Mouse (Mus musculus) MN1 (cell line): ENCODE measurements around the gene 2700081O15Rik.
"Not testable (repeated sequence)": the region's sequence is repeated elsewhere in the genome, so short reads cannot be mapped to it uniquely, and the experiment has no call there.

Experiments used
- DNase-seq: peaks from one replicate; pipeline ENCODE4 v3.0.0-alpha.2; 2016; ENCODE audit warnings: low spot score

The 2700081O15Rik gene

GRCm38 (mm10) chr19:7416834-7417735 lies at the start of gene 2700081O15Rik:
Gene 2700081O15Rik, plus strand, starts transcription at chr19:7417625.
- DNase-seq, result peak; percentile 73

GRCm38 (mm10) chr19:7369469-7369868 lies 48.0 kb upstream of the 2700081O15Rik start:
- DNase-seq, result not testable (repeated sequence)

GRCm38 (mm10) chr19:7374491-7374890 lies 42.9 kb upstream of the 2700081O15Rik start:
- DNase-seq, result no peak

GRCm38 (mm10) chr19:7377639-7378038 lies 39.8 kb upstream of the 2700081O15Rik start:
- no peak for DNase-seq

- no peak for DNase-seq
These were observed 35.5 kb upstream of the 2700081O15Rik start for GRCm38 (mm10) chr19:7381906-7382247.

GRCm38 (mm10) chr19:7382248-7382902 lies 35.0 kb upstream of the 2700081O15Rik start:
- DNase-seq, result peak; percentile 59

- DNase-seq, result peak; percentile 93
These were observed 34.2 kb upstream of the 2700081O15Rik start, which contains the start of gene Spindoc for GRCm38 (mm10) chr19:7382903-7383865. Gene Spindoc, minus strand, starts transcription at chr19:7382994.

- DNase-seq, result no peak
These were observed 31.4 kb upstream of the 2700081O15Rik start for GRCm38 (mm10) chr19:7386042-7386441.

- DNase-seq, result no peak
These were observed 28.9 kb upstream of the 2700081O15Rik start for GRCm38 (mm10) chr19:7388488-7388887.

- not testable (repeated sequence) for DNase-seq
These were observed 20.3 kb upstream of the 2700081O15Rik start for GRCm38 (mm10) chr19:7396867-7397826.

GRCm38 (mm10) chr19:7398898-7399297 lies 18.5 kb upstream of the 2700081O15Rik start:
- not testable (repeated sequence) for DNase-seq

GRCm38 (mm10) chr19:7400635-7401034 lies 16.8 kb upstream of the 2700081O15Rik start:
- DNase-seq, result no peak

GRCm38 (mm10) chr19:7404623-7405229 lies 12.7 kb upstream of the 2700081O15Rik start:
- no peak for DNase-seq

GRCm38 (mm10) chr19:7412361-7412760 lies 5.1 kb upstream of the 2700081O15Rik start:
- no peak for DNase-seq

GRCm38 (mm10) chr19:7415916-7416833 lies 1.2 kb upstream of the 2700081O15Rik start:
- DNase-seq, result no peak

GRCm38 (mm10) chr19:7417911-7418849 lies 755 bp downstream of the 2700081O15Rik start:
- DNase-seq, result peak; percentile 75

- no peak for DNase-seq
These were observed 1.7 kb downstream of the 2700081O15Rik start for GRCm38 (mm10) chr19:7419134-7419533.

- DNase-seq, result no peak
These were observed 2.7 kb downstream of the 2700081O15Rik start for GRCm38 (mm10) chr19:7420108-7420507.
